ENCODE assay signal across 8 mouse cellular contexts in genomic region chr7:101462327-101463068, GRCm38 (mm10). TPM values are rescaled to one million over a fixed set of nuclear protein-coding genes. Genes with fewer than 3 reads are reported as not detected.
DNase-seq lines count a peak whose midpoint lies in the region; ATAC-seq and TF ChIP-seq lines count a peak whose summit lies in the region.

No protein-coding gene starts in this region.

- no peak overlapping the region for H3K27ac ChIP-seq in limb, embryonic 14.5 days (replicated peaks; ENCODE audit: low read depth, low read length)
- H3K27ac ChIP-seq in limb, embryonic 10.5 days = no peak overlapping the region
- H3K27ac ChIP-seq in forebrain, embryonic 16.5 days (ENCODE audit: low read length) = peak overlapping the region; percentile 81

- TF ChIP-seq POLR2A in limb, embryonic 14.5 days (IDR thresholded peaks at IDR 0.05; ENCODE audit: borderline replicate concordance, extremely low read depth, insufficient read depth, insufficient read length) = no peak

- H3K4me1 ChIP-seq in limb, embryonic 14.5 days (ENCODE audit: control insufficient read depth, insufficient read depth, low read length) = no peaks in the 10 kb centered on the region; the same call in 1 of the 2 replicates
- peaks cover 35% of the 10 kb centered on the region for H3K4me1 ChIP-seq in limb, embryonic 10.5 days
- H3K4me1 ChIP-seq in forebrain, embryonic 16.5 days (replicated peaks; ENCODE audit: control insufficient read depth, insufficient read depth, low read length) = peaks cover 56% of the 10 kb centered on the region

- no peaks in the 10 kb centered on the region for H3K27me3 ChIP-seq in limb, embryonic 14.5 days (ENCODE audit: control insufficient read depth, insufficient read depth, low read length)
- 0 out of 2 replicates have a peak, but pooled peaks cover 9% of the 10 kb centered on the region for H3K27me3 ChIP-seq in limb, embryonic 10.5 days (ENCODE audit: low read depth, poor library complexity, severe bottlenecking)
- no peaks in the 10 kb centered on the region for H3K27me3 ChIP-seq in forebrain, embryonic 16.5 days (replicated peaks; ENCODE audit: control insufficient read depth, insufficient read depth, low read length)

- ATAC-seq in frontal cortex, adult (ENCODE audit: low TSS enrichment) = peak; percentile 10; the same call in 1 of the 2 replicates
- no peak for ATAC-seq in limb, embryonic 14.5 days (ENCODE audit: low FRiP score, low read depth)
- ATAC-seq in forebrain, embryonic 16.5 days = peak; percentile 69

- intact Hi-C loops in left cerebral cortex, postnatal 10 days (cut with DNase I) = no loop called here

- no peak for DNase-seq in frontal cortex, postnatal 25 days (ENCODE audit: low spot score in 2 of 2)
- peak; percentile 7 for DNase-seq in limb, embryonic 14.5 days (ENCODE audit: low spot score)
- DNase-seq in limb, embryonic 10.5 days (ENCODE audit: low spot score) = no peak
- peak; percentile 70 to 76 for DNase-seq in left cerebral cortex, postnatal 10 days (ENCODE audit: extremely low spot score in 1 of 2, low spot score in 2 of 2)
- DNase-seq in frontal cortex, postnatal 14 days (ENCODE audit: low spot score in 2 of 2) = no peak
- DNase-seq in embryo, embryonic 10 days (ENCODE audit: low spot score) = no peak

- H3K9me3 ChIP-seq in limb, embryonic 14.5 days (ENCODE audit: control insufficient read depth, low read length) = no peaks in the 10 kb centered on the region
- no peaks in the 10 kb centered on the region for H3K9me3 ChIP-seq in limb, embryonic 10.5 days (replicated peaks)
- H3K9me3 ChIP-seq in forebrain, embryonic 16.5 days (ENCODE audit: control insufficient read depth, low read length) = no peaks in the 10 kb centered on the region

- no peak overlapping the region for H3K9ac ChIP-seq in limb, embryonic 14.5 days (ENCODE audit: low read depth, low read length, severe bottlenecking)
- no peak overlapping the region for H3K9ac ChIP-seq in forebrain, embryonic 16.5 days (replicated peaks; ENCODE audit: low read depth, low read length)

- WGBS in limb, embryonic 14.5 days = 62% methylated on average over 14 of the region's 14 CpGs
- 76% methylated on average over 14 of the region's 14 CpGs for WGBS in limb, embryonic 10.5 days
- WGBS in forebrain, embryonic 16.5 days = 66% methylated on average over 14 of the region's 14 CpGs

- H3K4me2 ChIP-seq in limb, embryonic 14.5 days (replicated peaks; ENCODE audit: low read depth, low read length, severe bottlenecking) = no peak overlapping the region
- H3K4me2 ChIP-seq in forebrain, embryonic 16.5 days (ENCODE audit: low read length) = no peak overlapping the region

- no peak overlapping the region for H3K4me3 ChIP-seq in limb, embryonic 14.5 days (replicated peaks; ENCODE audit: low read length)
- no peak overlapping the region for H3K4me3 ChIP-seq in limb, embryonic 10.5 days
- H3K4me3 ChIP-seq in forebrain, embryonic 16.5 days (replicated peaks; ENCODE audit: low read length) = no peak overlapping the region

- H3K36me3 ChIP-seq in limb, embryonic 14.5 days (ENCODE audit: control insufficient read depth, insufficient read depth, low read length) = no peaks in the 10 kb centered on the region
- H3K36me3 ChIP-seq in limb, embryonic 10.5 days = no peaks in the 10 kb centered on the region
- H3K36me3 ChIP-seq in forebrain, embryonic 16.5 days (ENCODE audit: control insufficient read depth, insufficient read depth) = no peaks in the 10 kb centered on the region

RNA-seq across cellular contexts. Expression of gene Pde2a, which starts 41.0 kb away (rescaled TPM):
- polyA plus RNA-seq in limb, embryonic 14.5 days (2012; rRNA removed) = 11.8 and 12.7 TPM in 2 replicates
- polyA plus RNA-seq in limb, embryonic 14.5 days (2014; fragmentation: Nextera tagmentation; extraction: Ambion mirVana) = 4.9 and 10.5 TPM in 2 replicates
- polyA plus RNA-seq in limb, embryonic 10.5 days (2016; fragmentation: Nextera tagmentation; extraction: Ambion mirVana) = 9.2 and 9.3 TPM in 2 replicates
- 55.9 and 58.6 TPM in 2 replicates for polyA plus RNA-seq in forebrain, embryonic 16.5 days (2015; fragmentation: Nextera tagmentation; extraction: Ambion mirVana)
- total RNA-seq in left cerebral cortex, postnatal 10 days (2021) = 100 to 1,000 TPM; 294 to 295 TPM

RNA-seq across cellular contexts. Expression of gene Gm45837, which starts 51.8 kb away (rescaled TPM):
- 0.41 and 0.93 TPM in 2 replicates for polyA plus RNA-seq in limb, embryonic 14.5 days (2012; rRNA removed)
- 7.5 and 8.8 TPM in 2 replicates for polyA plus RNA-seq in limb, embryonic 14.5 days (2014; fragmentation: Nextera tagmentation; extraction: Ambion mirVana)
- polyA plus RNA-seq in limb, embryonic 10.5 days (2016; fragmentation: Nextera tagmentation; extraction: Ambion mirVana) = 0.06 TPM in 1 of 2 replicates, not detected in the other
- not detected in 2 replicates for polyA plus RNA-seq in forebrain, embryonic 16.5 days (2015; fragmentation: Nextera tagmentation; extraction: Ambion mirVana)
- total RNA-seq in left cerebral cortex, postnatal 10 days (2021) = 1 to 10 TPM; 1.1 to 1.8 TPM

Comparison
In these comparisons a context has a peak if more than half of its experiments do, and no peak if none do; other contexts are left out.
1. DNase-seq: peak in limb, embryonic 14.5 days (single experiment) and left cerebral cortex, postnatal 10 days (2 of 2); none in frontal cortex, postnatal 25 days (0 of 2), limb, embryonic 10.5 days (single experiment), frontal cortex, postnatal 14 days (0 of 2) and embryo, embryonic 10 days (single experiment).